11 mouse cellular contexts compared by ENCODE assay signal in genomic region chr11:98020710-98021109, GRCm38 (mm10). TPM values are rescaled to one million over a fixed set of nuclear protein-coding genes. Genes with fewer than 3 reads are reported as not detected.
DNase-seq lines count a peak whose midpoint lies in the region; ATAC-seq and TF ChIP-seq lines count a peak whose summit lies in the region.
"Had no signal": no experiment of that assay in that cellular context is flagged by ENCODE, and none has a peak within 500 bp of the region (broad histone marks: within the 10 kb centered on the region; RNA-seq: fewer than 3 reads in every experiment).

No protein-coding gene starts in this region.

- no peak overlapping the region for H3K27ac ChIP-seq in intestine, embryonic 14.5 days (ENCODE audit: low read depth)
- H3K27ac ChIP-seq in intestine, postnatal 0 days (ENCODE audit: low read depth, low read length) = no peak overlapping the region
- H3K27ac ChIP-seq in forebrain, embryonic 16.5 days (ENCODE audit: low read length) = peak overlapping the region; percentile 85; the same call in 1 of the 2 replicates
- H3K27ac ChIP-seq in midbrain, postnatal 0 days (ENCODE audit: low read depth, low read length) = no peak overlapping the region

- TF ChIP-seq CTCF in intestine, postnatal 0 days (IDR thresholded peaks at IDR 0.05; ENCODE audit: low read depth) = no peak
- peak; percentile 9; the same call in 1 of the 2 replicates for TF ChIP-seq CTCF in midbrain, postnatal 0 days (IDR thresholded peaks at IDR 0.05)

- H3K4me3 ChIP-seq in intestine, embryonic 14.5 days (ENCODE audit: low read depth, low read length) = no peak overlapping the region
- H3K4me3 ChIP-seq in intestine, postnatal 0 days (ENCODE audit: low read depth, low read length) = no peak overlapping the region
- H3K4me3 ChIP-seq in forebrain, embryonic 16.5 days (replicated peaks; ENCODE audit: low read length) = peak overlapping the region; percentile 18; the same call in 1 of the 2 replicates
- peak overlapping the region; percentile 96 for H3K4me3 ChIP-seq in midbrain, postnatal 0 days (ENCODE audit: low read depth, low read length)

- no peak for DNase-seq in intestine, embryonic 14.5 days (ENCODE audit: low spot score)
- DNase-seq in MN1 (ENCODE audit: low spot score) = peak; percentile 39
- DNase-seq in midbrain, postnatal 0 days (ENCODE audit: low spot score) = no peak
- DNase-seq in cerebellum, adult 9-11 months = no peak
- no peak for DNase-seq in gastrocnemius, postnatal 25 days
- DNase-seq: cerebellum, adult 8-10 months had no signal

- no peaks in the 10 kb centered on the region for H3K9me3 ChIP-seq in intestine, embryonic 14.5 days (ENCODE audit: control insufficient read depth, low read length)
- H3K9me3 ChIP-seq in intestine, postnatal 0 days (ENCODE audit: control insufficient read depth) = no peaks in the 10 kb centered on the region
- no peaks in the 10 kb centered on the region for H3K9me3 ChIP-seq in forebrain, embryonic 16.5 days (ENCODE audit: control insufficient read depth, low read length)
- H3K9me3 ChIP-seq in midbrain, postnatal 0 days (ENCODE audit: low read length) = no peaks in the 10 kb centered on the region

- 71% methylated on average over 1 of the region's 1 CpGs for WGBS in intestine, embryonic 14.5 days
- 67% methylated on average over 1 of the region's 1 CpGs for WGBS in intestine, postnatal 0 days
- WGBS in forebrain, embryonic 16.5 days = 48% methylated on average over 1 of the region's 1 CpGs
- 25% methylated on average over 1 of the region's 1 CpGs for WGBS in midbrain, postnatal 0 days

- H3K4me1 ChIP-seq in intestine, embryonic 14.5 days (replicated peaks; ENCODE audit: control insufficient read depth, insufficient read depth, low read length) = peaks cover 25% of the 10 kb centered on the region
- H3K4me1 ChIP-seq in intestine, postnatal 0 days (replicated peaks; ENCODE audit: control insufficient read depth, insufficient read depth, low read length) = 0 out of 2 replicates have a peak, but pooled peaks cover under 1% of the 10 kb centered on the region
- H3K4me1 ChIP-seq in forebrain, embryonic 16.5 days (replicated peaks; ENCODE audit: control insufficient read depth, insufficient read depth, low read length) = peaks cover 41% of the 10 kb centered on the region
- peaks cover 20% of the 10 kb centered on the region; the same call in 1 of the 2 replicates for H3K4me1 ChIP-seq in midbrain, postnatal 0 days (ENCODE audit: insufficient read depth, low read length)

- no peak for ATAC-seq in intestine, embryonic 14.5 days (replicated peaks; ENCODE audit: low FRiP score, low TSS enrichment, low read depth)
- no peak for ATAC-seq in intestine, postnatal 0 days
- ATAC-seq in forebrain, embryonic 16.5 days = no peak
- ATAC-seq in midbrain, postnatal 0 days (ENCODE audit: low FRiP score) = no peak
- ATAC-seq in frontal cortex, adult (ENCODE audit: low TSS enrichment) = no peak

- 0 out of 2 replicates have a peak, but pooled peaks cover 7% of the 10 kb centered on the region for H3K36me3 ChIP-seq in intestine, embryonic 14.5 days (ENCODE audit: control insufficient read depth, insufficient read depth, low read length)
- H3K36me3 ChIP-seq in intestine, postnatal 0 days (ENCODE audit: control insufficient read depth, insufficient read depth) = no peaks in the 10 kb centered on the region
- peaks cover 7% of the 10 kb centered on the region for H3K36me3 ChIP-seq in forebrain, embryonic 16.5 days (ENCODE audit: control insufficient read depth, insufficient read depth)
- H3K36me3 ChIP-seq in midbrain, postnatal 0 days (ENCODE audit: insufficient read depth, low read length) = peaks cover 24% of the 10 kb centered on the region

- H3K9ac ChIP-seq in intestine, embryonic 14.5 days (ENCODE audit: low read length) = no peak overlapping the region
- H3K9ac ChIP-seq in intestine, postnatal 0 days (ENCODE audit: low read depth, low read length) = no peak overlapping the region
- no peak overlapping the region for H3K9ac ChIP-seq in forebrain, embryonic 16.5 days (replicated peaks; ENCODE audit: low read depth, low read length)
- H3K9ac ChIP-seq in midbrain, postnatal 0 days (replicated peaks; ENCODE audit: low read length, poor library complexity, severe bottlenecking) = peak overlapping the region; percentile 55

- no peaks in the 10 kb centered on the region for H3K27me3 ChIP-seq in intestine, embryonic 14.5 days (replicated peaks; ENCODE audit: control insufficient read depth, insufficient read depth, low read length)
- H3K27me3 ChIP-seq in intestine, postnatal 0 days (replicated peaks; ENCODE audit: control insufficient read depth, insufficient read depth, low read length) = no peaks in the 10 kb centered on the region
- no peaks in the 10 kb centered on the region for H3K27me3 ChIP-seq in forebrain, embryonic 16.5 days (replicated peaks; ENCODE audit: control insufficient read depth, insufficient read depth, low read length)
- H3K27me3 ChIP-seq in midbrain, postnatal 0 days (ENCODE audit: insufficient read depth, low read length) = no peaks in the 10 kb centered on the region

- H3K4me2 ChIP-seq in intestine, embryonic 14.5 days (ENCODE audit: low read length) = peak overlapping the region; percentile 92; the same call in 1 of the 2 replicates
- H3K4me2 ChIP-seq in intestine, postnatal 0 days (replicated peaks; ENCODE audit: low read depth) = no peak overlapping the region
- H3K4me2 ChIP-seq in forebrain, embryonic 16.5 days (ENCODE audit: low read length) = peak overlapping the region; percentile 47
- peak overlapping the region; percentile 81 for H3K4me2 ChIP-seq in midbrain, postnatal 0 days (ENCODE audit: low read depth, low read length, poor library complexity, severe bottlenecking)

RNA-seq across cellular contexts. Expression of gene Cacnb1, which starts 2.1 kb away (rescaled TPM):
- 7.5 and 8.0 TPM in 2 replicates for polyA plus RNA-seq in intestine, embryonic 14.5 days (2014; fragmentation: Nextera tagmentation; extraction: Ambion mirVana)
- 2.8 and 3.2 TPM in 2 replicates for polyA plus RNA-seq in intestine, postnatal 0 days (2015; fragmentation: Nextera tagmentation; extraction: Ambion mirVana)
- polyA plus RNA-seq in forebrain, embryonic 16.5 days (2015; fragmentation: Nextera tagmentation; extraction: Ambion mirVana) = 39.0 and 52.1 TPM in 2 replicates
- total RNA-seq in midbrain, postnatal 0 days (2014; rRNA removed) = 89.1 and 96.4 TPM in 2 replicates
- 61.1 and 63.2 TPM in 2 replicates for polyA plus RNA-seq in midbrain, postnatal 0 days (2015; fragmentation: Nextera tagmentation; extraction: Ambion mirVana)
- 100 to 1,000 TPM; 212 to 259 TPM for total RNA-seq in gastrocnemius, postnatal 25 days (2021)

RNA-seq across cellular contexts. Expression of gene Rpl19, which starts 5.8 kb away (rescaled TPM):
- polyA plus RNA-seq in intestine, embryonic 14.5 days (2014; fragmentation: Nextera tagmentation; extraction: Ambion mirVana) = 1,242 TPM in 2 replicates
- polyA plus RNA-seq in intestine, postnatal 0 days (2015; fragmentation: Nextera tagmentation; extraction: Ambion mirVana) = 668 and 699 TPM in 2 replicates
- 652 and 659 TPM in 2 replicates for polyA plus RNA-seq in forebrain, embryonic 16.5 days (2015; fragmentation: Nextera tagmentation; extraction: Ambion mirVana)
- 597 and 686 TPM in 2 replicates for total RNA-seq in midbrain, postnatal 0 days (2014; rRNA removed)
- polyA plus RNA-seq in midbrain, postnatal 0 days (2015; fragmentation: Nextera tagmentation; extraction: Ambion mirVana) = 591 and 620 TPM in 2 replicates
- 100 to 1,000 TPM; 421 to 453 TPM for total RNA-seq in gastrocnemius, postnatal 25 days (2021)

RNA-seq across cellular contexts. Expression of gene Arl5c, which starts 24.7 kb away (rescaled TPM):
- polyA plus RNA-seq in intestine, embryonic 14.5 days (2014; fragmentation: Nextera tagmentation; extraction: Ambion mirVana) = 9.6 and 13.8 TPM in 2 replicates
- polyA plus RNA-seq in intestine, postnatal 0 days (2015; fragmentation: Nextera tagmentation; extraction: Ambion mirVana) = 4.2 and 4.4 TPM in 2 replicates
- 4.6 and 6.4 TPM in 2 replicates for polyA plus RNA-seq in forebrain, embryonic 16.5 days (2015; fragmentation: Nextera tagmentation; extraction: Ambion mirVana)
- 1.1 and 2.9 TPM in 2 replicates for total RNA-seq in midbrain, postnatal 0 days (2014; rRNA removed)
- 2.9 and 4.5 TPM in 2 replicates for polyA plus RNA-seq in midbrain, postnatal 0 days (2015; fragmentation: Nextera tagmentation; extraction: Ambion mirVana)
- under 1 TPM in 1 of 2 experiments, not detected in 1; 0.27 TPM for total RNA-seq in gastrocnemius, postnatal 25 days (2021)

RNA-seq across cellular contexts. Expression of gene Stac2, which starts 32.6 kb away (rescaled TPM):
- 0.35 and 0.43 TPM in 2 replicates for polyA plus RNA-seq in intestine, embryonic 14.5 days (2014; fragmentation: Nextera tagmentation; extraction: Ambion mirVana)
- 0.13 TPM in 1 of 2 replicates, not detected in the other for polyA plus RNA-seq in intestine, postnatal 0 days (2015; fragmentation: Nextera tagmentation; extraction: Ambion mirVana)
- 3.4 and 5.4 TPM in 2 replicates for polyA plus RNA-seq in forebrain, embryonic 16.5 days (2015; fragmentation: Nextera tagmentation; extraction: Ambion mirVana)
- 4.4 and 8.3 TPM in 2 replicates for total RNA-seq in midbrain, postnatal 0 days (2014; rRNA removed)
- 3.5 and 4.1 TPM in 2 replicates for polyA plus RNA-seq in midbrain, postnatal 0 days (2015; fragmentation: Nextera tagmentation; extraction: Ambion mirVana)
- under 1 TPM in 1 of 2 experiments, not detected in 1; 0.13 TPM for total RNA-seq in gastrocnemius, postnatal 25 days (2021)
- total RNA-seq: granulocyte monocyte progenitor cell, adult 5-6 weeks; megakaryocyte-erythroid progenitor cell, adult 5-6 weeks had no signal

RNA-seq across cellular contexts. Expression of gene Plxdc1, which starts 34.5 kb away (rescaled TPM):
- 0.09 and 0.30 TPM in 2 replicates for polyA plus RNA-seq in intestine, embryonic 14.5 days (2014; fragmentation: Nextera tagmentation; extraction: Ambion mirVana)
- polyA plus RNA-seq in intestine, postnatal 0 days (2015; fragmentation: Nextera tagmentation; extraction: Ambion mirVana) = 0.30 and 0.31 TPM in 2 replicates
- polyA plus RNA-seq in forebrain, embryonic 16.5 days (2015; fragmentation: Nextera tagmentation; extraction: Ambion mirVana) = 0.72 and 0.96 TPM in 2 replicates
- 2.4 and 3.1 TPM in 2 replicates for total RNA-seq in midbrain, postnatal 0 days (2014; rRNA removed)
- 4.9 and 5.6 TPM in 2 replicates for polyA plus RNA-seq in midbrain, postnatal 0 days (2015; fragmentation: Nextera tagmentation; extraction: Ambion mirVana)
- 1 to 10 TPM; 3.1 TPM for total RNA-seq in gastrocnemius, postnatal 25 days (2021)

Comparison
In these comparisons a context has a peak if more than half of its experiments do, and no peak if none do; other contexts are left out.
1. H3K4me3 ChIP-seq: peak in forebrain, embryonic 16.5 days (single experiment) and midbrain, postnatal 0 days (single experiment); none in intestine, embryonic 14.5 days (single experiment) and intestine, postnatal 0 days (single experiment).